Mouse (Mus musculus) embryo, embryonic 11.5 days (tissue): ENCODE data around the gene Olfr481.

Experiments
- DNase-seq: peaks from one replicate; pipeline ENCODE4 v3.0.0-alpha.2; 2012; ENCODE audit warnings: low read depth, low spot score

Gene Olfr481

DNA sequence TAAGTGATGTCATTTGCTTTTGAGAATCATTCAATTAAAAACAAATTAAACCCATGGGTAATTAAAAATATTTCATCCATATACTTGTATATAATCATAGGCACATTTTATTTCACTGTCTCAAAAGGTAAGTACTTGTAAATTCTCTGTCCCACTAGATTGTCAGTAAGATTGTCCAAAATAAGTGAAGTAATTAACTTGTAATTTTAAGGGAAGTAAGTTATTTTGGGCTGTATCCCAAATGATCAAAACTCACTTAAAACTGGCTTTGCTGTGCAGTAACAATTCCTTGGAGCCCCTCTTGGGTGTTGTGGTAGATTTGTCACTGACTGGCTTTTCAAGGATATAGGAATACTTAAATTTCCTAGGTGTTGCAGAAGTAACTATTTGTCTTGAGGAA is at the start of gene Olfr481:
TSS of gene Olfr481 (plus strand) at position 301 of the 400 bp plus-strand sequence.
- no peak for DNase-seq

DNA sequence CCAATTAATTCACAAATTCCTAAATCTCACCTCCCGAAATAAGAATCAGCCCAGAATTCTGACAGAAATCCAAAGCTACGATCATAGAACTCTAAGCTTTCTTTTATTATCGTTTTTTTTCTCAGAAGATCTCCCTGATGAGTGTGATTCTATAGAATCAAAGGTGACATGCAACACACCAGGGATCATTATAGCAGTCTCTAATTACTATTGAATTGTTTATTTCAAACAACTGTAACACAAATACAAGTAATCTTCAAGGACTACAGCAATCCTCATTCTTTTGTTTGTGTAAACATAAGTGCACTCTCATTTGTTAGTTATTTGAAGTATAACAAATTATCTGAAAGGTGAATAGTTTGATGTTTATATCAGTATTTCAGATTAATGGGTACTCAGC is 45.8 kb upstream of the Olfr481 start, which contains the start of gene Olfr478:
TSS of gene Olfr478 (minus strand) at position 101 of the 400 bp plus-strand sequence.
- DNase-seq, result no peak

DNA sequence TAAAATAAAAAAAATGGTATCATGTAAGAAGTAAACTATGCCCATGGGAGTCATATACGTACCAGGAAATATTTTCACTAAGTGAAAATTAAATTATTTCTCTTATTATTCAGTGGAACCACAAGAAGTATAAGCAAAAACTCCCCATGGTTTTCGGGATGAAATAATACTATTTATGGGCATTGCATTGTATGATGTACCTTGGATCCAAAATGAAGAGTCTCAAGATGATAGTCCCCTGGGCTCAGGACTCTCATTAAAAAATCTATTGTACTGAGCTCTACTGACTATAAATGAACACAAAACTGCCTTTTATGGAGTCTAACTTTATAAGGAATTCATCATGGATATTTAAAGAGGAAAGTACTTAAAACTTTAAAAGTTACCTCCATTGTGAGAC is 29.3 kb upstream of the Olfr481 start, which contains the start of gene Olfr479:
TSS of gene Olfr479 (plus strand) at position 301 of the 400 bp plus-strand sequence.
- no peak for DNase-seq

DNA sequence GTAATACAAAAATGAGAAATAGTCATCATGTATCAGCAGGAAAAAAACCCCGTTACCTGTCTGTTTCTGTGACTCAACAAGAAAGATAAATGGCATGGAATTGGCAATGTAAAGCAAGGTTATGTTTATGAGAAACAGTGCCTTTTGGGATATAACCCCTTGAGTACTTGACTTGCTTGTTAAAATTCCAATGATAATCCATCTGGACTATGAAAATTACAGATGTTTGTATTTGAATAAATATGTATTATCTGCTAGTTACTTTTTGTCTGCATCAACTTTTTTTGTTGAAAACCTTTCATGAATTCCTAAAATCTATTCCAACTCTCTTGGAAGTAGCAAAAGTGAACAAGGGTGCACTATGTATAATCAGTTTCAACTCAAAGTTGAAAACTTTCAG is 12.4 kb upstream of the Olfr481 start, which contains the start of gene Olfr480:
TSS of gene Olfr480 (minus strand) at position 101 of the 400 bp plus-strand sequence.
- no peak for DNase-seq

DNA sequence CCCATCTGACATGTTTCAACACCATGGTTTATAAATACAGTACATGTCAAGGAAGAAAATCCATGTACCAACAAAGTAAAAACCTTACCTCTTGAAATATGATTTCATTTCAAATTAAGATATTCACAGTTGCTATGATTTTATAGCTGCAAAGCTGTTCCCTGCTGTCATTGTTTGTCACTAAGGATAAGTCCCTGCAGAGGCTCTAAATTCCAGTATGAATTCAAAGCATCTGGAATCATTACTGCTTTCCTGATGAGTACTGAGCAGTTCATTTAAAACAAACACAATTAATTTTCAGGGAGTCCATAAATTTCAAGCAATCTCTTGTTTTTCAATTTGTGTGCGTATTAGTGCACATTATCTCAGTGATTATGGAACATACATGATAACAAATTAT is 17.8 kb downstream of the Olfr481 start, which contains the start of gene Olfr482:
TSS of gene Olfr482 (minus strand) at position 101 of the 400 bp plus-strand sequence.
- no peak for DNase-seq

DNA sequence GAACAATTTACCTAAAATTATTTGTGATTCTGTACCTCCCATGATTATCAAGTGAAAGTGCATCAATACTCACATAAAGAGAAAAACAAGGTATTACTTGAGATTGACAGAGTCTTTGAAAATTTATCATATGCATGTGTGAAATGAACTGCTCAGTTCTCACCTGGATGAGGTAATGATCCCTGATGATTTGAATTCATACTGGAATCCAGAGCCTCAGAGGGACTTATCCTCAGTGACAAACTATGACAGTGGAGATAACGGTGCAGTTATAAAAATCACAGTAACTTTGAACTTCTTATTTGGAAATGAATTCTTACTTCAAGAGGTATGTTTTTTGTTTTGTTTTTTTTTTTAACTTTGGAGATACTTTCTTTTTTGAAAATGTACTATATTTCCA is 20.9 kb downstream of the Olfr481 start, which contains the start of gene Olfr483:
TSS of gene Olfr483 (plus strand) at position 301 of the 400 bp plus-strand sequence.
- no peak for DNase-seq

DNA sequence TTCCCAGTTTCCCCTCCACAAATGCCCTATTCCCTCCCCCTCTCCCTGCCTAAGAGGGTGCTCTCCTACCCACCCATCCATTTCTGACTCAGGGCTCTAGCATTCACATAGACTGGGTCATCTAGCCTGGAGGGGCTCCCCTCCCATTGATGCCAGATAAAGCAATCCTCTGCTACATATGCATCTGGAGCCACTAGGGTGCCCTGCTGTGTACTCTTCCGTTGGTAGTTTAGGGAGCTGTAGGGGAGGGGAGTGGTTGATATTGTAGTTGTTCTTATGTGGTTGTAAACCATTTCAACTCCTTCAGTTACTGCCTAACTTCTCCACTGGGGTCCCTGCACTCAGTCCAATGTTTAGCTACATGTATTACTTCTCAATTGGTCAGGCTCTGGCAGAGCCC is 41.0 kb downstream of the Olfr481 start:
- no peak for DNase-seq

DNA sequence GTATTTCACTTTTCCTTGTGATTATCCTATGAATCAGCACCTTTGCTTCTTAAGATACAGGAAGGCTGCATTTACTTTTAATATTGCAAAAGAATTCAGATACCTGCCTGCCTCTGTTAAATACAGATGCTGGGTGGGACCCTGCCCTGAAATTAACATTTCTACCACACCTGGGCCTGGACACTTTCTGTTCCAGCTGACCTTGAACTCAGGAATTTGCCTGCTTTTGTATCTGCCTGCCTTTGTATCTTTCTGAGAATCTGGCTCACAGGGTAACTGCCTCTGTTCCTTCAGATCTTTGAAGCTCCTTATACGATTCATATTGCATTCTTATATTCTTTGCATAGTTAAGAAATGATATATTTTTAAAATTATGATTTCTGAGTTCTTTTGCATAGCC is 41.8 kb downstream of the Olfr481 start:
- DNase-seq, result no peak

DNA sequence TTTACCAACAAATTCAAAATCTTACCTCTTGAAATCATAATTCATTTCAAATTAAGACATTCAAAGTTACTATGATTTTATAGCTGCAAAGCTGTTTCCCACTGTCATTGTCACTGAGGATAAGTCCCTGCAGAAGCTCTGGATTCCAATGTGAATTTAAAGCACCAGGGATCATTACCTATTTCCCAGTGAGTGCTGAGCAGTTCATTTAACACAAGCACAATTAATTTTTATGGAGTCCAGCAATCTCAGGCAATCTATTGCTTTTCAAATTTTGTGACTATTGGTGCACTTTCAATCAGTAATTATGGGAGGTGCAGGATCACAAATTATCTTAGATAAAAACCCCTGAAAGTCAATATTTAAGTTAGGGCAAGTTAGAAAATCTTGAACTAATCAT is 47.7 kb downstream of the Olfr481 start, which contains the start of gene Olfr484:
TSS of gene Olfr484 (minus strand) at position 101 of the 400 bp plus-strand sequence.
- DNase-seq, result no peak
